Mouse (Mus musculus): ENCODE measurements at regions not wholly inside any gene's neighbourhood (a gene's known extent, or its start where the extent isn't known, plus 50 kb on each side); places are given as distances from the start of the nearest gene placed in this dataset.

GRCm38 (mm10) chr1:132820136-132820535, 59.9 kb upstream of the Lrrn2 start:
- H3K36me3 ChIP-seq: no peaks in the 10 kb centered on the region
- no peaks in the 10 kb centered on the region for H3K27me3 ChIP-seq
- no peak overlapping the region for H3K4me3 ChIP-seq
- WGBS: 40% methylated on average over 8 of the region's 8 CpGs
- H3K9ac ChIP-seq: no peak overlapping the region
- peaks cover 31% of the 10 kb centered on the region for H3K4me1 ChIP-seq (replicated peaks)
- peak overlapping the region; percentile 42; the same call in 1 of the 2 replicates for H3K27ac ChIP-seq (replicated peaks)
- H3K9me3 ChIP-seq: no peaks in the 10 kb centered on the region
- H3K4me2 ChIP-seq: no peak overlapping the region
- peak; percentile 48; the same call in 1 of the 2 replicates for ATAC-seq (ENCODE audit: low read depth)

- H3K36me3 ChIP-seq: no peaks in the 10 kb centered on the region
- H3K27me3 ChIP-seq: no peaks in the 10 kb centered on the region
- H3K4me3 ChIP-seq: no peak overlapping the region
- H3K9me3 ChIP-seq: no peaks in the 10 kb centered on the region
- H3K9ac ChIP-seq: no peak overlapping the region
- no peak overlapping the region for H3K27ac ChIP-seq (replicated peaks)
- WGBS: 61% methylated on average over 7 of the region's 7 CpGs
- H3K4me2 ChIP-seq: no peak overlapping the region
- ATAC-seq (ENCODE audit: low read depth): no peak
- H3K4me1 ChIP-seq (replicated peaks): peaks cover 31% of the 10 kb centered on the region
Observed at GRCm38 (mm10) chr1:132818296-132818695, 61.8 kb upstream of the Lrrn2 start.

GRCm38 (mm10) chr1:132817366-132817765, 62.7 kb upstream of the Lrrn2 start:
- Histone ChIP-seq H3K4me1 (replicated peaks) (peaks cover 28% of the 10 kb centered on the region), H3K4me2 (no peak overlapping the region), H3K9ac (no peak overlapping the region), H3K27me3 (no peaks in the 10 kb centered on the region), H3K9me3 (no peaks in the 10 kb centered on the region), H3K27ac (replicated peaks) (no peak overlapping the region), H3K4me3 (no peak overlapping the region), H3K36me3 (no peaks in the 10 kb centered on the region)
- no peak for ATAC-seq (ENCODE audit: low read depth)
- WGBS: 80% methylated on average over 2 of the region's 2 CpGs

GRCm38 (mm10) chr1:132805543-132805942, 63.9 kb upstream of the Nfasc start:
- no peak for ATAC-seq (ENCODE audit: low read depth)
- Histone ChIP-seq H3K36me3 (no peaks in the 10 kb centered on the region), H3K9me3 (no peaks in the 10 kb centered on the region), H3K27me3 (0 out of 2 replicates have a peak, but pooled peaks cover 4% of the 10 kb centered on the region), H3K4me1 (replicated peaks) (peaks cover 12% of the 10 kb centered on the region), H3K4me2 (no peak overlapping the region), H3K27ac (replicated peaks) (no peak overlapping the region), H3K4me3 (no peak overlapping the region), H3K9ac (no peak overlapping the region)
- 36% methylated on average over 9 of the region's 9 CpGs for WGBS

GRCm38 (mm10) chr1:132803842-132804241, 62.2 kb upstream of the Nfasc start:
- Histone ChIP-seq H3K4me3 (no peak overlapping the region), H3K9ac (no peak overlapping the region), H3K4me1 (replicated peaks) (peaks cover 26% of the 10 kb centered on the region), H3K36me3 (no peaks in the 10 kb centered on the region), H3K27ac (replicated peaks) (no peak overlapping the region), H3K9me3 (no peaks in the 10 kb centered on the region), H3K4me2 (no peak overlapping the region), H3K27me3 (peaks cover 9% of the 10 kb centered on the region; the same call in 1 of the 2 replicates)
- ATAC-seq (ENCODE audit: low read depth): no peak
- WGBS: 84% methylated on average over 9 of the region's 9 CpGs

GRCm38 (mm10) chr1:132802380-132802779, 60.8 kb upstream of the Nfasc start:
- Histone ChIP-seq H3K4me1 (replicated peaks) (peaks cover 26% of the 10 kb centered on the region), H3K4me2 (no peak overlapping the region), H3K9me3 (no peaks in the 10 kb centered on the region), H3K36me3 (no peaks in the 10 kb centered on the region), H3K9ac (no peak overlapping the region), H3K4me3 (no peak overlapping the region), H3K27me3 (peaks cover 15% of the 10 kb centered on the region; the same call in 1 of the 2 replicates), H3K27ac (replicated peaks) (no peak overlapping the region)
- WGBS: 47% methylated on average over 4 of the region's 4 CpGs
- ATAC-seq (ENCODE audit: low read depth): no peak

GRCm38 (mm10) chr1:132800285-132800684, 58.7 kb upstream of the Nfasc start:
- peak overlapping the region; percentile 22; the same call in 1 of the 2 replicates for H3K4me2 ChIP-seq
- H3K9ac ChIP-seq: peak overlapping the region; percentile 22; the same call in 1 of the 2 replicates
- 0 out of 2 replicates have a peak, but pooled peaks have one; percentile 19 for ATAC-seq (ENCODE audit: low read depth)
- no peaks in the 10 kb centered on the region for H3K36me3 ChIP-seq
- H3K9me3 ChIP-seq: no peaks in the 10 kb centered on the region
- H3K4me3 ChIP-seq: no peak overlapping the region
- no peak overlapping the region for H3K27ac ChIP-seq (replicated peaks)
- peaks cover 15% of the 10 kb centered on the region; the same call in 1 of the 2 replicates for H3K27me3 ChIP-seq
- peaks cover 18% of the 10 kb centered on the region for H3K4me1 ChIP-seq (replicated peaks)
- 3% methylated on average over 9 of the region's 9 CpGs for WGBS

GRCm38 (mm10) chr1:132799258-132799657, 57.7 kb upstream of the Nfasc start:
- WGBS: 6% methylated on average over 6 of the region's 6 CpGs
- H3K4me3 ChIP-seq: no peak overlapping the region

GRCm38 (mm10) chr1:132794462-132794861, 52.9 kb upstream of the Nfasc start:
- Histone ChIP-seq H3K4me2 (no peak overlapping the region), H3K27ac (replicated peaks) (no peak overlapping the region), H3K4me3 (no peak overlapping the region), H3K9me3 (no peaks in the 10 kb centered on the region), H3K4me1 (replicated peaks) (peaks cover 4% of the 10 kb centered on the region), H3K9ac (no peak overlapping the region), H3K36me3 (no peaks in the 10 kb centered on the region), H3K27me3 (peaks cover 9% of the 10 kb centered on the region; the same call in 1 of the 2 replicates)
- ATAC-seq (ENCODE audit: low read depth): no peak
- 84% methylated on average over 1 of the region's 1 CpGs for WGBS

More at GRCm38 (mm10) chr1:132799258-132799657, 57.7 kb upstream of the Nfasc start:
- peaks cover 18% of the 10 kb centered on the region for H3K4me1 ChIP-seq (replicated peaks)
- H3K36me3 ChIP-seq: no peaks in the 10 kb centered on the region
- H3K27me3 ChIP-seq: peaks cover 15% of the 10 kb centered on the region; the same call in 1 of the 2 replicates
- ATAC-seq (ENCODE audit: low read depth): no peak
- no peak overlapping the region for H3K4me2 ChIP-seq
- no peak overlapping the region for H3K9ac ChIP-seq
- no peaks in the 10 kb centered on the region for H3K9me3 ChIP-seq
- H3K27ac ChIP-seq (replicated peaks): no peak overlapping the region

All from neural tube, embryonic 13.5 days (tissue).